Mouse (Mus musculus): Measurements from ENCODE around the gene Tgfbr2.
"Not testable (repeated sequence)": the region's sequence is repeated elsewhere in the genome, so short reads cannot be mapped to it uniquely, and the experiment has no call there.

Gene Tgfbr2

GRCm38 (mm10) chr9:116108729-116109128 is 66.4 kb downstream of the Tgfbr2 start:
- no peak for DNase-seq

GRCm38 (mm10) chr9:116104770-116105169 is 70.4 kb downstream of the Tgfbr2 start:
- no peak for DNase-seq

- DNase-seq: no peak
These were observed 73.3 kb downstream of the Tgfbr2 start for GRCm38 (mm10) chr9:116101842-116102241.

- DNase-seq: no peak
These were observed 75.1 kb downstream of the Tgfbr2 start for GRCm38 (mm10) chr9:116100015-116100414.

GRCm38 (mm10) chr9:116099596-116099993 is 75.6 kb downstream of the Tgfbr2 start:
- DNase-seq: no peak

GRCm38 (mm10) chr9:116098724-116099595 is 76.2 kb downstream of the Tgfbr2 start:
- DNase-seq: no peak

- no peak for DNase-seq
These were observed 83.2 kb downstream of the Tgfbr2 start for GRCm38 (mm10) chr9:116091921-116092320.

GRCm38 (mm10) chr9:116091101-116091841 is 83.9 kb downstream of the Tgfbr2 start:
- no peak for DNase-seq

- no peak for DNase-seq
These were observed 84.9 kb downstream of the Tgfbr2 start for GRCm38 (mm10) chr9:116090296-116090695.

- DNase-seq: no peak
These were observed 86.2 kb downstream of the Tgfbr2 start for GRCm38 (mm10) chr9:116088912-116089311.

- DNase-seq: no peak
These were observed 87.3 kb downstream of the Tgfbr2 start for GRCm38 (mm10) chr9:116087880-116088279.

- no peak for DNase-seq
These were observed 87.9 kb downstream of the Tgfbr2 start for GRCm38 (mm10) chr9:116087263-116087662.

- no peak for DNase-seq
These were observed 89.2 kb downstream of the Tgfbr2 start for GRCm38 (mm10) chr9:116085999-116086398.

- no peak for DNase-seq
These were observed 90.7 kb downstream of the Tgfbr2 start for GRCm38 (mm10) chr9:116084324-116084931.

GRCm38 (mm10) chr9:116083726-116084323 is 91.3 kb downstream of the Tgfbr2 start:
- DNase-seq: no peak

- DNase-seq: no peak
These were observed 91.9 kb downstream of the Tgfbr2 start for GRCm38 (mm10) chr9:116083300-116083699.

- no peak for DNase-seq
These were observed 93.4 kb downstream of the Tgfbr2 start for GRCm38 (mm10) chr9:116081781-116082180.

- DNase-seq: no peak
These were observed 97.7 kb downstream of the Tgfbr2 start for GRCm38 (mm10) chr9:116077419-116077818.

- DNase-seq: no peak
These were observed 98.2 kb downstream of the Tgfbr2 start for GRCm38 (mm10) chr9:116076946-116077345.

GRCm38 (mm10) chr9:116076163-116076562 is 99.0 kb downstream of the Tgfbr2 start:
- no peak for DNase-seq

- not testable (repeated sequence) for DNase-seq
These were observed 103.6 kb downstream of the Tgfbr2 start for GRCm38 (mm10) chr9:116071561-116071960.

- no peak for DNase-seq
These were observed 110.4 kb downstream of the Tgfbr2 start for GRCm38 (mm10) chr9:116064774-116065173.

- DNase-seq: no peak
These were observed 114.5 kb downstream of the Tgfbr2 start for GRCm38 (mm10) chr9:116060691-116061090.

Measured in cerebellum, adult 11-12 months (tissue).